Mouse (Mus musculus): ENCODE results near the gene Pigv. TPM values are rescaled to one million over a fixed set of nuclear protein-coding genes. Genes with fewer than 3 reads are reported as not detected.

Gene Pigv
- polyA plus RNA-seq, 1 experiment from 2014 or later, result 17.8 TPM

DNA sequence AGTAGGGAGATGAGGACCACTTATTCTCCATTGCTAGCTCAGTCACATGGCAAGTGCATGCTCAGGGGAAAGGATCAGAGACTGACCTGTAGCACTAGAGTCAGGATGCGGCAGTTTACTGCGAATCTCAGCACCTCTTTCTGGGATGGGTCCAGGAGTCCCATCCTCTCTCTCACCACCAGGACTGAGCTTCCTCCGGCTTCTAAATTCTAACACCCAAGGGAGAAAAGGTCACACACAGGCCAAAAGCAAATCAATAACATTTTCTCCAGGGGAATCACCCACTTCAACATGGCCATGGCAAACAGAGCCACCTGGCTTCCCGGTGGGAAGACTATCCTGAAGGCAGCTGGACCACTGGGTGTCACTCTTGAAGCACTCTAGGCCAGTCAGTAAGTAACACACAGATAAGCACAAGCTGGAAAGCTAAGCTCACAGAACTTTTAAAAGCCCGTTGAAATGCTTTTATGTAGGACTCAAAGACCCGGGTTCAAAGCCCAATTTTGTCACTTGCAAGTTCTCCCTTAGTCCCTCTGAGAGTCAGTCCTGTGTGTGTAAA lies 2.7 kb downstream of the Pigv start:
- Histone ChIP-seq H3K36me3 (ENCODE audit: insufficient read depth, low read length) (0 out of 2 replicates have a peak, but pooled peaks cover 3% of the 10 kb centered on the region), H3K4me3 (ENCODE audit: low read depth, low read length) (no peak overlapping the region), H3K4me2 (replicated peaks; ENCODE audit: low read depth, low read length) (no peak overlapping the region), H3K4me1 (ENCODE audit: insufficient read depth, low read depth, low read length) (peaks cover 12% of the 10 kb centered on the region), H3K27ac (ENCODE audit: low read length) (no peak overlapping the region), H3K9me3 (ENCODE audit: low read length) (no peaks in the 10 kb centered on the region), H3K27me3 (replicated peaks; ENCODE audit: insufficient read depth, low read length) (no peaks in the 10 kb centered on the region), H3K9ac (replicated peaks; ENCODE audit: low read depth) (no peak overlapping the region)
- ATAC-seq (no peak), DNase-seq (ENCODE audit: low spot score) (peak; percentile 38)
- 45% methylated on average over 6 of the region's 6 CpGs for WGBS
- TF ChIP-seq CTCF (IDR thresholded peaks at IDR 0.05) (peak; percentile 61), EP300 (IDR thresholded peaks at IDR 0.05) (no peak)

DNA sequence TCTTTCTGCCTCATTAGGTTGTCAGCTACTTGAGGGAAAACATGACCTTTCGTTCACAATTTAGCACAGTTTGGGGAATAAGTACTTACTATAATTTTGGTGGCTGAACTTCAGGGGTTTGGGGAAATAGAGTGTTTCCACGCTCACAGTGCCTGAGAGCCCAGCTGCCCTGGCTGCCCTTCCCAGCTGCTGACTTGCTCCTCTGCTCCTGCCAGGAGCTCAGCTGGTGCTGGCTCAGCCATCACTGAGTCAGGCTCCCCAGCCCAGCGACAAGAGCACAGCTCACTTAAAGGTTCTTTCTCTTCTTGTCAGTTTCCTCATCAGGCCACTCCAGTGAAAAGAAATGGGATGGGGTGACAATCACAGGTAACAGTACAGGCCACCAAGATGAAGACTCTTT lies 3.9 kb downstream of the Pigv start:
- H3K9me3 ChIP-seq (ENCODE audit: low read length), result no peaks in the 10 kb centered on the region
- no peak overlapping the region for H3K27ac ChIP-seq (ENCODE audit: low read length)
- TF ChIP-seq EP300 (IDR thresholded peaks at IDR 0.05) (no peak), CTCF (IDR thresholded peaks at IDR 0.05) (no peak)
- 64% methylated on average over 3 of the region's 3 CpGs for WGBS
- ATAC-seq (no peak), DNase-seq (ENCODE audit: low spot score) (no peak)
- peaks cover 8% of the 10 kb centered on the region for H3K4me1 ChIP-seq (ENCODE audit: insufficient read depth, low read depth, low read length)
- H3K4me2 ChIP-seq (replicated peaks; ENCODE audit: low read depth, low read length), result no peak overlapping the region
- no peak overlapping the region for H3K4me3 ChIP-seq (ENCODE audit: low read depth, low read length)
- H3K36me3 ChIP-seq (ENCODE audit: insufficient read depth, low read length), result 0 out of 2 replicates have a peak, but pooled peaks cover 3% of the 10 kb centered on the region
- H3K9ac ChIP-seq (replicated peaks; ENCODE audit: low read depth), result no peak overlapping the region
- H3K27me3 ChIP-seq (replicated peaks; ENCODE audit: insufficient read depth, low read length), result no peaks in the 10 kb centered on the region

- H3K9me3 ChIP-seq (ENCODE audit: low read length), result no peaks in the 10 kb centered on the region
- H3K27ac ChIP-seq (ENCODE audit: low read length), result peak overlapping the region; percentile 14; the same call in 1 of the 2 replicates
- H3K4me3 ChIP-seq (ENCODE audit: low read depth, low read length), result no peak overlapping the region
- 62% methylated on average over 6 of the region's 6 CpGs for WGBS
- TF ChIP-seq CTCF (IDR thresholded peaks at IDR 0.05) (no peak), EP300 (IDR thresholded peaks at IDR 0.05) (no peak)
- peaks cover 9% of the 10 kb centered on the region for H3K4me1 ChIP-seq (ENCODE audit: insufficient read depth, low read depth, low read length)
- DNase-seq (ENCODE audit: low spot score), result peak; percentile 34
- no peaks in the 10 kb centered on the region for H3K27me3 ChIP-seq (replicated peaks; ENCODE audit: insufficient read depth, low read length)
- no peak for ATAC-seq
- H3K36me3 ChIP-seq (ENCODE audit: insufficient read depth, low read length), result 0 out of 2 replicates have a peak, but pooled peaks cover 3% of the 10 kb centered on the region
- no peak overlapping the region for H3K4me2 ChIP-seq (replicated peaks; ENCODE audit: low read depth, low read length)
- H3K9ac ChIP-seq (replicated peaks; ENCODE audit: low read depth), result no peak overlapping the region
These were observed 6.2 kb downstream of the Pigv start for GRCm38 (mm10) chr4:133666199-133666598.

- DNase-seq (ENCODE audit: low spot score), result no peak
- Histone ChIP-seq H3K4me2 (replicated peaks; ENCODE audit: low read depth, low read length) (no peak overlapping the region), H3K36me3 (ENCODE audit: insufficient read depth, low read length) (0 out of 2 replicates have a peak, but pooled peaks cover 3% of the 10 kb centered on the region), H3K27ac (ENCODE audit: low read length) (no peak overlapping the region), H3K4me3 (ENCODE audit: low read depth, low read length) (no peak overlapping the region), H3K9ac (replicated peaks; ENCODE audit: low read depth) (no peak overlapping the region), H3K27me3 (replicated peaks; ENCODE audit: insufficient read depth, low read length) (no peaks in the 10 kb centered on the region), H3K9me3 (ENCODE audit: low read length) (no peaks in the 10 kb centered on the region), H3K4me1 (ENCODE audit: insufficient read depth, low read depth, low read length) (peaks cover 8% of the 10 kb centered on the region)
- no peak for ATAC-seq
- TF ChIP-seq EP300 (IDR thresholded peaks at IDR 0.05), result no peak
- TF ChIP-seq CTCF (IDR thresholded peaks at IDR 0.05), result no peak
- 24% methylated on average over 11 of the region's 11 CpGs for WGBS
These were observed 7.3 kb downstream of the Pigv start for GRCm38 (mm10) chr4:133665118-133665517.

- TF ChIP-seq EP300 (IDR thresholded peaks at IDR 0.05), result no peak
- TF ChIP-seq CTCF (IDR thresholded peaks at IDR 0.05), result no peak
These were observed 9.5 kb downstream of the Pigv start for GRCm38 (mm10) chr4:133662945-133663344.

GRCm38 (mm10) chr4:133662421-133662820 lies 10.0 kb downstream of the Pigv start:
- Histone ChIP-seq H3K4me3 (ENCODE audit: low read depth, low read length) (no peak overlapping the region), H3K4me2 (replicated peaks; ENCODE audit: low read depth, low read length) (no peak overlapping the region), H3K27ac (ENCODE audit: low read length) (no peak overlapping the region), H3K9ac (replicated peaks; ENCODE audit: low read depth) (no peak overlapping the region), H3K27me3 (replicated peaks; ENCODE audit: insufficient read depth, low read length) (no peaks in the 10 kb centered on the region), H3K36me3 (ENCODE audit: insufficient read depth, low read length) (no peaks in the 10 kb centered on the region), H3K4me1 (ENCODE audit: insufficient read depth, low read depth, low read length) (peaks cover 10% of the 10 kb centered on the region), H3K9me3 (ENCODE audit: low read length) (no peaks in the 10 kb centered on the region)
- no peak for ATAC-seq
- 85% methylated on average over 8 of the region's 8 CpGs for WGBS
- no peak for DNase-seq (ENCODE audit: low spot score)
- no peak for TF ChIP-seq EP300 (IDR thresholded peaks at IDR 0.05)
- TF ChIP-seq CTCF (IDR thresholded peaks at IDR 0.05), result no peak

More at GRCm38 (mm10) chr4:133662945-133663344, 9.5 kb downstream of the Pigv start:
- Histone ChIP-seq H3K4me2 (replicated peaks; ENCODE audit: low read depth, low read length) (no peak overlapping the region), H3K9me3 (ENCODE audit: low read length) (no peaks in the 10 kb centered on the region), H3K4me3 (ENCODE audit: low read depth, low read length) (no peak overlapping the region), H3K27me3 (replicated peaks; ENCODE audit: insufficient read depth, low read length) (no peaks in the 10 kb centered on the region), H3K4me1 (ENCODE audit: insufficient read depth, low read depth, low read length) (peaks cover 8% of the 10 kb centered on the region; the same call in 1 of the 2 replicates), H3K27ac (ENCODE audit: low read length) (no peak overlapping the region), H3K9ac (replicated peaks; ENCODE audit: low read depth) (no peak overlapping the region), H3K36me3 (ENCODE audit: insufficient read depth, low read length) (0 out of 2 replicates have a peak, but pooled peaks cover 2% of the 10 kb centered on the region)
- DNase-seq (ENCODE audit: low spot score) (no peak), ATAC-seq (no peak)
- 73% methylated on average over 8 of the region's 8 CpGs for WGBS
